8 mouse cellular contexts compared by ENCODE assay signal in the genomic region with DNA sequence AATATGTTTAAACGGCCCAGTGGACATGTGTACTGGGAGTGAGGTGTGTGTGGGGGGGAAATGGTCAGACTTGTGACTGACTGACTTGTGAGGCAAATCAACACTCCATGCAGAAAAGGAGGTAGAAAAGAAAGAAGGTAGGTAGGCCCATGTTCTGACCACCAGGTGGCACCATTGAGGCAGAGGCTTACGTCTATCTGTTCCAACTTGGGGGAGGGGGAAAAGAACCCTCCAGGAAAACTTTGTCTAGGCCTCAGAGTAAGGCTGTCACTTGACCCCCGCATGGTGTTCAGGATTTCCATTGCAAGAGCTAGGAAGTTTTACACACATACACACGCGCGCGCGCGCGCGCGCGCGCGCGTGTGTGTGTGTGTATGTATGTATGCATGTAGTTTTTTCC. TPM values are rescaled to one million over a fixed set of nuclear protein-coding genes. Genes with fewer than 3 reads are reported as not detected.
DNase-seq lines count a peak whose midpoint lies in the region; ATAC-seq and TF ChIP-seq lines count a peak whose summit lies in the region.

No protein-coding gene starts in this region.

- H3K4me2 ChIP-seq in heart, embryonic 14.5 days (ENCODE audit: low read length): peak overlapping the region; percentile 92
- H3K4me2 ChIP-seq in liver, embryonic 14.5 days (ENCODE audit: low read depth): peak overlapping the region; percentile 72
- H3K4me2 ChIP-seq in neural tube, embryonic 11.5 days (ENCODE audit: low read depth): peak overlapping the region; percentile 33

- no peaks in the 10 kb centered on the region for H3K9me3 ChIP-seq in heart, embryonic 14.5 days (ENCODE audit: control insufficient read depth, low read length)
- no peaks in the 10 kb centered on the region for H3K9me3 ChIP-seq in liver, embryonic 14.5 days (ENCODE audit: control insufficient read depth, low read length)
- H3K9me3 ChIP-seq in neural tube, embryonic 11.5 days (ENCODE audit: control insufficient read depth, low read length): no peaks in the 10 kb centered on the region

- H3K27me3 ChIP-seq in heart, embryonic 14.5 days (ENCODE audit: control insufficient read depth, insufficient read depth, low read length): no peaks in the 10 kb centered on the region
- H3K27me3 ChIP-seq in liver, embryonic 14.5 days (ENCODE audit: control insufficient read depth, insufficient read depth, low read length): no peaks in the 10 kb centered on the region
- H3K27me3 ChIP-seq in neural tube, embryonic 11.5 days (ENCODE audit: control insufficient read depth, insufficient read depth, low read length): no peaks in the 10 kb centered on the region

- peak overlapping the region; percentile 41 to 74 for H3K4me3 ChIP-seq in heart, embryonic 14.5 days (ENCODE audit: control insufficient read depth in 1 of 2, insufficient read depth in 1 of 2, low read depth in 1 of 2, low read length in 2 of 2)
- H3K4me3 ChIP-seq in liver, embryonic 14.5 days (ENCODE audit: insufficient read depth in 1 of 2, low read depth in 2 of 2, low read length in 2 of 2): peak overlapping the region; percentile 62 to 65
- peak overlapping the region; percentile 70 for H3K4me3 ChIP-seq in neural tube, embryonic 11.5 days (ENCODE audit: low read depth, low read length)

- no peak for TF ChIP-seq POLR2A in brain, embryonic 14.5 days (IDR thresholded peaks at IDR 0.05; ENCODE audit: borderline replicate concordance, extremely low read depth, insufficient read depth, insufficient read length, poor library complexity, severe bottlenecking)

- peak overlapping the region; percentile 35; the same call in 1 of the 2 replicates for H3K9ac ChIP-seq in heart, embryonic 14.5 days (ENCODE audit: low read length)
- H3K9ac ChIP-seq in liver, embryonic 14.5 days (replicated peaks): 0 out of 2 replicates have a peak overlapping the region, but pooled peaks have one; percentile 23
- no peak overlapping the region for H3K9ac ChIP-seq in neural tube, embryonic 11.5 days (ENCODE audit: low read length)

- peak; percentile 90; the same call in 1 of the 2 replicates for TF ChIP-seq CTCF in brain, embryonic 14.5 days (IDR thresholded peaks at IDR 0.05; ENCODE audit: borderline replicate concordance, extremely low read depth, insufficient read depth, insufficient read length)
- TF ChIP-seq CTCF in liver, embryonic 14.5 days (IDR thresholded peaks at IDR 0.05; ENCODE audit: low read depth): peak; percentile 93

- H3K36me3 ChIP-seq in heart, embryonic 14.5 days (ENCODE audit: control insufficient read depth, insufficient read depth, low read length): no peaks in the 10 kb centered on the region
- no peaks in the 10 kb centered on the region for H3K36me3 ChIP-seq in liver, embryonic 14.5 days (replicated peaks; ENCODE audit: control insufficient read depth, insufficient read depth, low read depth)
- H3K36me3 ChIP-seq in neural tube, embryonic 11.5 days (ENCODE audit: control insufficient read depth, insufficient read depth, low read length): no peaks in the 10 kb centered on the region

- TF ChIP-seq EP300 in liver, embryonic 14.5 days (IDR thresholded peaks at IDR 0.05; ENCODE audit: low read depth): no peak

- peaks cover 2 to 9% of the 10 kb centered on the region in 2 experiments; a peak in 3 of 4 replicates for H3K4me1 ChIP-seq in heart, embryonic 14.5 days (ENCODE audit: control insufficient read depth in 2 of 2, insufficient read depth in 2 of 2, low read length in 2 of 2)
- peaks cover 0 to 4% of the 10 kb centered on the region in 2 experiments; a peak in 1 of 4 replicates for H3K4me1 ChIP-seq in liver, embryonic 14.5 days (replicated peaks; ENCODE audit: control insufficient read depth in 2 of 2, insufficient read depth in 2 of 2, low read length in 1 of 2)
- peaks cover 3% of the 10 kb centered on the region; the same call in 1 of the 2 replicates for H3K4me1 ChIP-seq in neural tube, embryonic 11.5 days (ENCODE audit: control insufficient read depth, insufficient read depth, low read length)

- H3K27ac ChIP-seq in heart, embryonic 14.5 days (replicated peaks in 1 of 2; ENCODE audit: control insufficient read depth in 1 of 2, insufficient read depth in 1 of 2, low read depth in 2 of 2, low read length in 2 of 2): no peak overlapping the region
- H3K27ac ChIP-seq in liver, embryonic 14.5 days: no peak overlapping the region
- H3K27ac ChIP-seq in neural tube, embryonic 11.5 days (ENCODE audit: low read depth, low read length): no peak overlapping the region

- 0 out of 2 replicates have a peak, but pooled peaks have one; percentile 66 for ATAC-seq in erythroid progenitor cell, adult 5-6 weeks (replicated peaks; ENCODE audit: low FRiP score, poor library complexity, severe bottlenecking)
- ATAC-seq in heart, embryonic 14.5 days (ENCODE audit: insufficient number of reproducible peaks, insufficient read depth, low FRiP score, low read depth): peak; percentile 12; the same call in 1 of the 2 replicates
- ATAC-seq in liver, embryonic 14.5 days (ENCODE audit: insufficient read depth): no peak
- ATAC-seq in neural tube, embryonic 11.5 days (ENCODE audit: insufficient read depth, low FRiP score, low TSS enrichment): peak; percentile 38; the same call in 1 of the 2 replicates

- DNase-seq in CD8-positive naive resting alpha-beta T cell, adult 2 months (ENCODE audit: low read depth in 2 of 2, low spot score in 2 of 2): peak; percentile 59 to 73
- DNase-seq in brain, embryonic 14.5 days (ENCODE audit: low read depth): peak; percentile 91
- DNase-seq in kidney, postnatal 10 days: peak; percentile 89
- peak; percentile 58 to 69 (median 61) for DNase-seq in liver, embryonic 14.5 days (ENCODE audit: low read depth in 3 of 3, low spot score in 3 of 3)
- DNase-seq in neural tube, embryonic 11.5 days (ENCODE audit: low spot score): peak; percentile 87
- DNase-seq in telencephalon, adult 2 months (ENCODE audit: low read depth, low spot score): peak; percentile 55

- 19% methylated on average over 16 of the region's 16 CpGs for WGBS in heart, embryonic 14.5 days
- WGBS in liver, embryonic 14.5 days (ENCODE audit: insufficient replicate concordance): 5% methylated on average over 16 of the region's 16 CpGs
- 8% methylated on average over 16 of the region's 16 CpGs for WGBS in neural tube, embryonic 11.5 days

RNA-seq across cellular contexts. Expression of gene Fam102b, which starts 1.8 kb away (rescaled TPM):
- polyA plus RNA-seq in brain, embryonic 14.5 days (2012; rRNA removed): 15.3 and 26.5 TPM in 2 replicates
- 5.0 and 8.3 TPM in 2 replicates for total RNA-seq in erythroid progenitor cell, adult 5-6 weeks (2015; ENCODE audit: low replicate concordance)
- total RNA-seq in erythroid progenitor cell, adult 5-6 weeks (2017; ENCODE audit: low replicate concordance): 1.7 and 3.3 TPM in 2 replicates
- polyA plus RNA-seq in heart, embryonic 14.5 days (2014; fragmentation: Nextera tagmentation; extraction: Ambion mirVana): 9.4 and 9.8 TPM in 2 replicates
- polyA plus RNA-seq in liver, embryonic 14.5 days (2012; rRNA removed): 1.6 and 2.0 TPM in 2 replicates
- 1.3 and 2.2 TPM in 2 replicates for polyA plus RNA-seq in liver, embryonic 14.5 days (2014; fragmentation: Nextera tagmentation; extraction: Ambion mirVana)
- polyA plus RNA-seq in neural tube, embryonic 11.5 days (2014; fragmentation: Nextera tagmentation; extraction: Ambion mirVana): 16.8 and 18.2 TPM in 2 replicates

RNA-seq across cellular contexts. Expression of gene Slc25a54, which starts 54.7 kb away (rescaled TPM):
- polyA plus RNA-seq in brain, embryonic 14.5 days (2012; rRNA removed): not detected in 2 replicates
- not detected in 2 replicates for total RNA-seq in erythroid progenitor cell, adult 5-6 weeks (2015; ENCODE audit: low replicate concordance)
- not detected in 2 replicates for total RNA-seq in erythroid progenitor cell, adult 5-6 weeks (2017; ENCODE audit: low replicate concordance)
- not detected in 2 replicates for polyA plus RNA-seq in heart, embryonic 14.5 days (2014; fragmentation: Nextera tagmentation; extraction: Ambion mirVana)
- not detected in 2 replicates for polyA plus RNA-seq in liver, embryonic 14.5 days (2012; rRNA removed)
- not detected in 2 replicates for polyA plus RNA-seq in liver, embryonic 14.5 days (2014; fragmentation: Nextera tagmentation; extraction: Ambion mirVana)
- polyA plus RNA-seq in neural tube, embryonic 11.5 days (2014; fragmentation: Nextera tagmentation; extraction: Ambion mirVana): not detected in 2 replicates

Comparison
In these comparisons a context has a peak if more than half of its experiments do, and no peak if none do; other contexts are left out.
1. H3K4me2 ChIP-seq: peak in every context shown above with its lines; median percentile 92 in heart, embryonic 14.5 days; 72 in liver, embryonic 14.5 days; 33 in neural tube, embryonic 11.5 days.